Mouse (Mus musculus) embryonic facial prominence, embryonic 13.5 days (tissue): ENCODE measurements around the gene Atp6v1g1. TPM values are rescaled to one million over a fixed set of nuclear protein-coding genes. Genes with fewer than 3 reads are reported as not detected.

ENCODE experiments used
- ATAC-seq: fragments of 200-750 bp; cut with Nextera tagmentation; 2 replicates; pipeline ENCODE4 v1.8.0; 2017; ENCODE audit warnings: low read depth; ENCODE audit not compliant: insufficient number of reproducible peaks, insufficient read depth, low FRiP score, low TSS enrichment
- H3K27ac ChIP-seq: fragments of 300-500 bp; sonication (generic); 2 replicates; pipeline ENCODE4 v1.5.1; 2015; ENCODE audit warnings: moderate library complexity, mild to moderate bottlenecking, inconsistent platforms
- H3K27me3 ChIP-seq: fragments of 300-500 bp; sonication (generic); 2 replicates; pipeline ENCODE4 v1.6.1; 2015; ENCODE audit warnings: mild to moderate bottlenecking, inconsistent platforms
- H3K36me3 ChIP-seq: fragments of 300-500 bp; sonication (generic); 2 replicates; pipeline ENCODE4 v1.6.1; 2015; ENCODE audit warnings: mild to moderate bottlenecking, inconsistent platforms
- H3K4me1 ChIP-seq: fragments of 300-500 bp; sonication (generic); 2 replicates; pipeline ENCODE4 v1.6.1; 2015; ENCODE audit warnings: inconsistent platforms
- H3K4me2 ChIP-seq: fragments of 300-500 bp; sonication (generic); 2 replicates; pipeline ENCODE4 v1.6.1; 2015; ENCODE audit warnings: moderate library complexity, mild to moderate bottlenecking, inconsistent platforms
- H3K4me3 ChIP-seq: fragments of 300-500 bp; sonication (generic); 2 replicates; pipeline ENCODE4 v1.5.1; 2015; ENCODE audit warnings: mild to moderate bottlenecking, inconsistent platforms
- H3K9ac ChIP-seq: fragments of 300-500 bp; sonication (generic); 2 replicates; pipeline ENCODE4 v1.6.1; 2015; ENCODE audit warnings: mild to moderate bottlenecking, inconsistent platforms
- H3K9me3 ChIP-seq: fragments of 300-500 bp; sonication (generic); 2 replicates; pipeline ENCODE4 v1.6.1; 2016; ENCODE audit warnings: inconsistent platforms
- WGBS: fragments of 180-500 bp; shearing (Covaris S2); methylation state at CpG from one replicate; pipeline ENCODE4 v1.1.7; 2015; ENCODE audit warnings: mixed read lengths; 5-methylcytosine and 5-hydroxymethylcytosine counted together
- polyA plus RNA-seq: library from polyadenylated mRNA; unstranded; fragments of >200 nt; fragmentation: Nextera tagmentation; extraction: Ambion mirVana; gene quantifications from 2 replicates; pipeline ENCODE4 v1.2.1, GENCODE M21; 2015

The Atp6v1g1 gene
- polyA plus RNA-seq, 1 experiment from 2014 or later, result 315 TPM

DNA sequence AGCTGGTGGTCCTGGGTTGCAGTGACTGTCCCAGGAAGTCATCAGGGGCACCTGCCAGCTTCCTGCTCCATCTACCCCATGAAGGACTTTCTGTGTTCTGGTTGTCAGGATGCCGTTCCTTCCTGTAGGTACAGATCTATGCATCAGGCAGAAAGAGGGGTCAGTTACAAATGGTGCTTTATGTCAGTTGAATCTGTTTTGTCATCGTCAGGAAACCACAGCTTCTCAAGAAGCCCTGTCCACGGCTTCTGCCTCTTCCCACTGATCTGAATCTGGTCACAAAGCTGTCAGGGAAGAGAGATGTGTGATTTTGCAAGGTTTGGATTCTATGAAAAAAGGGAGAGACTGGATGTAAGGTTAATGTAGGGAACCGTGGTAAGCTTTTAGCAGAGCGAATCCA is 29.6 kb upstream of the Atp6v1g1 start:
- no peaks in the 10 kb centered on the region for H3K36me3 ChIP-seq
- H3K27me3 ChIP-seq, result no peaks in the 10 kb centered on the region
- H3K4me3 ChIP-seq, result no peak overlapping the region
- H3K27ac ChIP-seq, result no peak overlapping the region
- H3K4me1 ChIP-seq, result peaks cover 12% of the 10 kb centered on the region
- no peak for ATAC-seq
- H3K4me2 ChIP-seq, result no peak overlapping the region
- H3K9ac ChIP-seq, result no peak overlapping the region; the same call in 1 of the 2 replicates
- H3K9me3 ChIP-seq, result no peaks in the 10 kb centered on the region
- 73% methylated on average over 5 of the region's 5 CpGs for WGBS

DNA sequence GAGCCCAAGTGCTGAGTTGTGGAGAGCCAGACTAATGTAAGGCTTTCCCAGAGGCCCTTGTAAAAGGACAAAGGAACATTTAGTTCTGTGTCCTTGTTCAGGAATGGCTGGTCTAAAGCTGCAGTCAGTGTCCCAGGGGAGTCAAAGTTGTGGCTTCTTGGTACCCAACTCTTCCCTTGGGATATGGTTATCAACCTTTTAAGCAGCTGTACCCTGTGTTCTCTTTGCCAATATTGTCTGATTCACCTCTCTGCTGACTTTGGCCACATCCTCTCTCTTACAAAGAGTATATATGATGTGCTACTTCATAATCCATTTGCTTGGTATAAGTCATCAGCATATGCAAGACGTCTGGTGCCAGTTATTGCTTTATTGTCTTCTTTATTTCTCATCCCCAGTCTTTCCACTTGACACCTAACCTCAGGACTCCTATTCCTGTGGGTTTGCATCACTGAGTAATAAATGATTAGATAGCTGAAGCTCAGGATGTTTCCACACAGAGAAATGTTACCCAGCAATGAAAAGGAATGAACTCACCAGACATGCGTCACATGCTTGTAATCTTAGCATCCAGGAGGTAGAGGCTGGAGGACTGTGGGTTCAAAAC is 22.7 kb upstream of the Atp6v1g1 start:
- H3K9me3 ChIP-seq, result no peaks in the 10 kb centered on the region
- H3K4me3 ChIP-seq, result no peak overlapping the region
- no peak for ATAC-seq
- no peak overlapping the region for H3K27ac ChIP-seq
- no peaks in the 10 kb centered on the region for H3K27me3 ChIP-seq
- no peak overlapping the region for H3K4me2 ChIP-seq
- WGBS, result 76% methylated on average over 2 of the region's 2 CpGs
- H3K36me3 ChIP-seq, result no peaks in the 10 kb centered on the region
- H3K4me1 ChIP-seq, result no peaks in the 10 kb centered on the region
- H3K9ac ChIP-seq, result no peak overlapping the region

DNA sequence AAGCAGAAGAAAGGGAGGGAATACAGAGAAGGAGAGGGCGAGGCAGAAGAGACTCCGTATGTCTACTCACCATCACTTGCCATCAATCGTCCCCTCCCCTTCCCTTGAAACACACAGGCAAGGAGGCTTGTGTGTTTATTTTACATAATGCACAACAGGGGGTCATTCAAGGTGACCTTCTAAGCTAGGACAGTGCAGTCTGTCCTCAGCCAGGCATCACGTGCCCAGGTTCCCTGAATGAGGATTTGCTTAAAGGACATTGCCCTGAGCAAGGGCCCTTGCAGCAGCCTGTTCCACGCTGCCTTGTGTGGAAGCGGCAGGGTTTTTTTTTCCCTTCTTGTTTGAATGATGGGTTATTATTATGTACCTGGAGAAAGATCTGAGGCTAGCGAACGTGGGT is 19.1 kb upstream of the Atp6v1g1 start:
- H3K27me3 ChIP-seq, result no peaks in the 10 kb centered on the region
- ATAC-seq, result no peak
- no peak overlapping the region for H3K27ac ChIP-seq
- H3K9ac ChIP-seq, result no peak overlapping the region
- 71% methylated on average over 8 of the region's 8 CpGs for WGBS
- no peaks in the 10 kb centered on the region for H3K9me3 ChIP-seq
- H3K4me2 ChIP-seq, result no peak overlapping the region
- no peak overlapping the region for H3K4me3 ChIP-seq
- H3K36me3 ChIP-seq, result no peaks in the 10 kb centered on the region
- no peaks in the 10 kb centered on the region for H3K4me1 ChIP-seq

DNA sequence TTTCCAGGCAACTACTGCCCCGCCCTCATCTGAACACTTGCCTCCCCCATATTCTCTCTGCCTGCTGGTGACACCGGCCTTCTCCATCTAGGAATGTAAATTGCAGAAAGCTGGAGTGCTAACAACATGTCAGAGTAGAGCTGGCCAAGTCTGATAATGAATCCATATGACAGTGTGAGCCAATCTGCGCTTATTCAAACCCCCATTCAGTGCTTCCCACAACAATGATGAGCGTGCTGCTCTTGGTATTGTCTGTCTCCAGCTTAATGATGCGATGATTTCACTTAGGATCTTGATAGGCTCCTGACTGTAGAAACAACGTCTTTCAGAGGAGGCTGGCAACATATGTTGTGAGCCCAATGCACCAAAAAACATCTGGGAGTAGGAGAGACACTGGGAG is 15.6 kb upstream of the Atp6v1g1 start:
- H3K9ac ChIP-seq, result no peak overlapping the region
- no peak overlapping the region for H3K4me3 ChIP-seq
- no peaks in the 10 kb centered on the region for H3K36me3 ChIP-seq
- H3K4me2 ChIP-seq, result no peak overlapping the region
- H3K27ac ChIP-seq, result no peak overlapping the region
- 66% methylated on average over 6 of the region's 6 CpGs for WGBS
- H3K9me3 ChIP-seq, result no peaks in the 10 kb centered on the region
- H3K27me3 ChIP-seq, result no peaks in the 10 kb centered on the region
- ATAC-seq, result no peak
- H3K4me1 ChIP-seq, result no peaks in the 10 kb centered on the region

DNA sequence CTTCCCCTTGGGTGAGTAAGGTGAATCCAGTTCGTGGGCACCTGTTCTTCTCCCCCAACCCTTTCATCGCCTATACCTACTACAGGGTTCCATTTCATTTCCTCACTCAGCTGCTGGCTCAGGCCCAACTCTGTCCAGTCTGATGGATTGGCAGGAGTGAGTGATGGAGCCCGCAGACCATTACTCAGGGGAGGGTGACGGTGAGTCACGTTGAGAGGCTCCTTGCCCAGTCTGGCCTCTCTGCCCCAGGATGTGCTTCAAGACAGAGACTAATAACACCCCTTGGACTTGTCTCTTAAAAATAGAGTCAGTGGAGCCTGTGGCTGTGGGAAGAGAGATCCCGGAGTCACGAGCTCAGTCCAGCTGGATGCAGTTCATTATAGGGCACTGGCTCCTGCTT is 14.2 kb upstream of the Atp6v1g1 start:
- Histone ChIP-seq H3K27ac (no peak overlapping the region), H3K4me2 (no peak overlapping the region), H3K9me3 (no peaks in the 10 kb centered on the region), H3K9ac (no peak overlapping the region), H3K27me3 (no peaks in the 10 kb centered on the region), H3K36me3 (no peaks in the 10 kb centered on the region), H3K4me1 (no peaks in the 10 kb centered on the region), H3K4me3 (no peak overlapping the region)
- 86% methylated on average over 7 of the region's 7 CpGs for WGBS
- ATAC-seq, result no peak

DNA sequence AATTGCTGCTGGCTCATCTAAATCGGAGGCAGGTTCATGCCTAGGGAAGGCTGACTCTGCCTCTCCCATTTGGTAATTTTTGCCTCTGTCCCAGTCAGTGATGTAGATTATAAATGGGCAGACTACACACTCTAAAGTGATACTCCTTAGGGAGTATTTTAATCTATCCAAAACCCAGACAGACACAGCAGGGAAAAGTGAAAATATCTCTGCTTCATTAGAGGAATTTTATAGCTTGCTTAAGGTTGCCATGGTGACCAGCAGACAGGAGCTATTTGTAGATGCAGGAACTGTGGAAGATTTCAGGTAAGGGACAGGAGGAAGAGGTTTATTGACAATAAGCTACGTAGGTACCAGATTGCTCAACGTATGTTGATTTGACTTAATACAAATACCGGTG is 7.0 kb upstream of the Atp6v1g1 start:
- H3K9ac ChIP-seq, result no peak overlapping the region
- no peak for ATAC-seq
- H3K4me3 ChIP-seq, result no peak overlapping the region
- no peak overlapping the region for H3K27ac ChIP-seq
- no peaks in the 10 kb centered on the region for H3K27me3 ChIP-seq
- no peaks in the 10 kb centered on the region for H3K9me3 ChIP-seq
- H3K4me2 ChIP-seq, result no peak overlapping the region
- no peaks in the 10 kb centered on the region for H3K36me3 ChIP-seq
- 95% methylated on average over 4 of the region's 4 CpGs for WGBS
- 0 out of 2 replicates have a peak, but pooled peaks cover 4% of the 10 kb centered on the region for H3K4me1 ChIP-seq

DNA sequence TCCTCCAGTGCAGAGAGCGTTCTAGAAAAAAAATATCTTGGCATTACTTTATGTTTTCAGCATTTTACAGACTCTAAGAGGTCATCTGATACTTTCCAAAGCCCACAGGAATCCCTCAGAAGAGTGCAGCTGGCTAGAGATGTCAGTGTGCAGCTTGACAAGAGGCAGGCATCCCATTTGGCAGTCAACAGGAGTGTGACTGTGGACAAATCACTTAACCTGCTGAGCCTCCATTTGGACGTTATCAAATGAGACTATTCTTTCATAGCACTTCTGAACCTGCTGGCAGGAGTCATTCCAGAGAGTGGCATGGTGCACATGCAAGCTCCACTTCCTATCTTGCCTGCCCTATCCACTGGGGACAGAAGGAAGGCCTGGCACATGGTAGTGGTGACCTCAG is 2.4 kb upstream of the Atp6v1g1 start:
- Histone ChIP-seq H3K27me3 (no peaks in the 10 kb centered on the region), H3K36me3 (no peaks in the 10 kb centered on the region), H3K4me1 (peaks cover 29% of the 10 kb centered on the region), H3K4me2 (no peak overlapping the region), H3K27ac (no peak overlapping the region), H3K9ac (no peak overlapping the region), H3K4me3 (no peak overlapping the region), H3K9me3 (no peaks in the 10 kb centered on the region)
- no peak for ATAC-seq
- WGBS, result 46% methylated on average over 2 of the region's 2 CpGs

DNA sequence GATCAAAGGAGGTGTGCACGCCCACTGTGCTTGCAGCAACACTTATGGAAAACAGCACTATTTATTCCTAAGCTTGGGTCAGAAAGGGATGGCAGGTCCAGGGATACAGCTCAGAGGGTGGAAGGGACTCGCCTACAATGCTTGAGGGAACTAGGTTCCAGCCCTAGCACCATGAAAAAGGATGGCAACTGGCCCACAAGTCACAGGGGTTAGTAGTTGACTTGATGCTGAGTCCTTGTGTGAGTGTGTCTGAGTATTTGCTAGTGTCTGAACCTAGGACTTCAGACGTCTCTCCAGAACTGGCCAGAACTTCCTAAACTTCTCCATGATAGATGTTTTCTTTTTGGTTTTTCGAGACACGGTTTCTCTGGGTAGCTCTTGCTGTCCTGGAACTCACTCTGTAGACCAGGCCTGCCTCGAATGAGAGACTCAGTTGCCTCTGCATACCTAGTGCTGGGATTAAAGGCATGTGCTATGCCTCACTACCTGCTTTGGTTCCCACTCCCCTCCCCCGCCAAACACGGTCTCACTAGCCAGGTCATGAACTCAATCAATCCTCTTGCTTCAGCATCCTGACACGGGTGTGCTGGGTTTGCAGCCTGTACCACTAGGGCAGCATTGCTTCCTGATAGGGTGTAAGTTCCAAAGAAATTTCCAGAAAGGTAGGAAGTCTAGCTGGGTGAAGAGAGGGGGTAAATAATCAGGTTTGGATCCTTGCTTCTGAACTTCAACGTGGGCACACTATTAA is 652 bp upstream of the Atp6v1g1 start:
- WGBS, result 61% methylated on average over 10 of the region's 10 CpGs
- no peaks in the 10 kb centered on the region for H3K9me3 ChIP-seq
- H3K4me1 ChIP-seq, result peaks cover 37% of the 10 kb centered on the region
- no peaks in the 10 kb centered on the region for H3K27me3 ChIP-seq
- peak; percentile 28; the same call in 1 of the 2 replicates for ATAC-seq
- H3K27ac ChIP-seq, result peak overlapping the region; percentile 69
- H3K4me2 ChIP-seq, result peak overlapping the region; percentile 75
- H3K9ac ChIP-seq, result peak overlapping the region; percentile 17; the same call in 1 of the 2 replicates
- peaks cover 6% of the 10 kb centered on the region for H3K36me3 ChIP-seq
- H3K4me3 ChIP-seq, result peak overlapping the region; percentile 83

DNA sequence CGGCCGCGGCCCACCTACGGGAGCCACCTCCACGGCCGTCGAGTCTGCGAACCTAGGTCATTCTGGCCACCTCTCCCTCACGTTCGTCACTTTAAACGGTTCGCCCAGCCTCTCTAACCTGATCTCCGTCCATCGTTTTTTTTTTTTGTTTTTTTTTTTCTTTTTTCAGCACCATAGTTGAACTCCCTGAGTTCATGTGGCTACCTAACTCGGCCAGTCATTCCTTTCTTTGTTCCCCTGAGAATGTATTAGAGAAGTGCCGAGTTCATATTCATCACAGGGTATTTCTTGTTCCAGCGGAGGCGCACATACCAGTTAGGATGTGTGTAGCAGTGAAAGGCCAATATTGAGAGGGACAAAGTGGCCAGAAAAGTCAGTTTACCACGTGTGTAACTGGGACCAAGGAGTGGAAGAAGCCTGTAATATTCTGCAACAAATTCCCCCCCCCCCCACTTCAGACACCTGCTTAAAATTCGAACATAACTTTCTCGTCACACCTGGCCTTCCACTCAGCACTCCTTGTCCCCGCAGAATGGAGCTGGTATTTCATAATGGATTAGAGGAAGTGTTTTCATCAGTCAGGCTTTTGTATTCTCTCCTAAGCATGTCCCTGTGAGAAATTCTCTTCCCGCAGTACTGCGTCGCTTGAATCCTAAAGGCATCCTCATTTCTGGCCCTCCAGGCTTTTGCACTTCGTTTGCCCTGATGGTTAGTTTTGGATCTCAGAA is 823 bp downstream of the Atp6v1g1 start:
- no peak for ATAC-seq
- peaks cover 37% of the 10 kb centered on the region for H3K4me1 ChIP-seq

DNA sequence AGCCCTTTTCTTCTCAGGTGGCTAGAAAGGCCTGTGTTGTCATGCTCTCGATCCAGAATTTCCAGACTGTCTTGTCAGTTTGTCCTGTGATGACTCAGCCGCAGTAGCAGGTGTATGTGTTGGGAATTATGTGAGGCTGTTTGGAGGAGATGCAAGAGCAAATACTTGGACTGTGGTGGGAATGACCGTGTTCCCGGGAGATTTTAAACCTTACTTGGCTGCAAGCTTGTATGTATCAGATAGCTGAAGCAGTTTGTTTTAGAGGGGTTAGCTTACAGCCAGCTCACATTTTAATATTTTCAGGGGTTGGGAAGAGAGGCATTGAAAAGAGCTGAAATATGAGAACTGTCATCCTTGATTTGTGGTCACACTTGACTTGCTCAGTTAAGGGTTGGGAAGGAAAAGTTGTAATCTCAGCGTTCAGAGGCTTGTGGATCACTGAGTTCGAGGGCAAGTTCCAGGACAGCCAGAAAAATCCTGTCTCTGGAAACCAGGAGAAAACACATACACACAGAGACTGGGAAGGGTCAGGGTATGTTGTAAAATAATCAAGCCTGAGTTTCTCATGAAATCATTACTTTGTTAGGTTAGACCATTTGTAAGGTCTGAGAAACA is 2.0 kb downstream of the Atp6v1g1 start:
- ATAC-seq, result no peak
- H3K4me2 ChIP-seq, result peak overlapping the region; percentile 75
- H3K36me3 ChIP-seq, result peaks cover 26% of the 10 kb centered on the region
- H3K4me1 ChIP-seq, result peaks cover 37% of the 10 kb centered on the region
- peak overlapping the region; percentile 97 for H3K9ac ChIP-seq
- no peaks in the 10 kb centered on the region for H3K27me3 ChIP-seq
- peak overlapping the region; percentile 35 for H3K27ac ChIP-seq
- peak overlapping the region; percentile 83 for H3K4me3 ChIP-seq
- no peaks in the 10 kb centered on the region for H3K9me3 ChIP-seq
- WGBS, result 34% methylated on average over 6 of the region's 6 CpGs

More for the DNA sequence above, 823 bp downstream of the Atp6v1g1 start:
- H3K36me3 ChIP-seq, result peaks cover 15% of the 10 kb centered on the region
- peak overlapping the region; percentile 83 for H3K4me3 ChIP-seq
- H3K9me3 ChIP-seq, result no peaks in the 10 kb centered on the region
- H3K9ac ChIP-seq, result peak overlapping the region; percentile 97
- WGBS, result 15% methylated on average over 26 of the region's 26 CpGs
- peak overlapping the region; percentile 75 for H3K4me2 ChIP-seq
- no peaks in the 10 kb centered on the region for H3K27me3 ChIP-seq
- peak overlapping the region; percentile 85 for H3K27ac ChIP-seq

DNA sequence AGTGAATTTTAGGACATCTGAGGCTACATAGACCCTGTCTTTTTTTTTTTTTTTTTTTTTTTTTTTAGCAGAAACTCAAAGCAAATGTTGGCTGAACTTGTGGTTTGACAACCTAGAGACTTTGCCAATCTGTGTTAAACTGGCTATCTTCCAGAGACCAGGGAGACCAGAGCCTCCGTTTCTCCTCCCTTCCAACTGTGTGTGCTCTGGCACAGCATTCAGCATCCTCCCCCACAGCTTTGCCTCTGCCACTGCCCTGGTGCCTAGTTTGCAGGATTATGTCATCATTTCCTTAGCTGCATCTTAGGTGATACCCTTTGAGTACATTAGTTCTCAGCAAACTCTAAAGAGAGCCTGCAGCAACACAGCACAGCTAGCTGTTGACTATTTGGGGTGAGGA is 3.2 kb downstream of the Atp6v1g1 start:
- peaks cover 34% of the 10 kb centered on the region for H3K4me1 ChIP-seq
- no peak for ATAC-seq
- no peaks in the 10 kb centered on the region for H3K9me3 ChIP-seq
- no peak overlapping the region for H3K4me2 ChIP-seq
- H3K4me3 ChIP-seq, result no peak overlapping the region
- WGBS, result 48% methylated on average over 1 of the region's 1 CpGs
- H3K27ac ChIP-seq, result no peak overlapping the region
- H3K36me3 ChIP-seq, result peaks cover 39% of the 10 kb centered on the region
- no peak overlapping the region for H3K9ac ChIP-seq
- H3K27me3 ChIP-seq, result no peaks in the 10 kb centered on the region
